Mouse (Mus musculus): Measurements from ENCODE around the gene Efna5.

DNA sequence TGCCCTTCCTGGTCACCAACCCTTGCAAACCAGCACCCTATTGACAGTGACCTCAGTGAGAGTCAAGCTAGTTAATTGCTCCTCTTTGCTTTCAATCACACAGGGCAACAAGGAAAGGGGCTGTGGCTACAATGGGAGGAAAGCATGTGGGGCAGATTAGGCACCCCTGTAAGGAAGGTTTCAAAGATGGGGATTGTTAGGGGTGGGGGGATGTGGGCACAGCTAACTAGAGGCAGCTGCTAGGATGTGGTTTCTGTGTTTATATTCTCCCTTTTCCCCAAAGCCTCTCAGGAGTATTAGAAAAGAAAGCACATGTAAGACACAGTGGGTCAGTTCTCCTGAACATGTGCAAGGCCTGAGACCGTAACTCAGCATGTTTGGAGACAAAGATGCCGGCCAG lies 62.8 kb downstream of the Efna5 start:
- TF ChIP-seq CTCF (IDR thresholded peaks at IDR 0.05; ENCODE audit: low read depth, low read length) (no peak), EP300 (IDR thresholded peaks at IDR 0.05; ENCODE audit: insufficient read depth, low read depth, low read length) (no peak), POLR2A (IDR thresholded peaks at IDR 0.05; ENCODE audit: insufficient read depth, low read length) (no peak)
